9 mouse cellular contexts compared by ENCODE assay signal in the genomic region with DNA sequence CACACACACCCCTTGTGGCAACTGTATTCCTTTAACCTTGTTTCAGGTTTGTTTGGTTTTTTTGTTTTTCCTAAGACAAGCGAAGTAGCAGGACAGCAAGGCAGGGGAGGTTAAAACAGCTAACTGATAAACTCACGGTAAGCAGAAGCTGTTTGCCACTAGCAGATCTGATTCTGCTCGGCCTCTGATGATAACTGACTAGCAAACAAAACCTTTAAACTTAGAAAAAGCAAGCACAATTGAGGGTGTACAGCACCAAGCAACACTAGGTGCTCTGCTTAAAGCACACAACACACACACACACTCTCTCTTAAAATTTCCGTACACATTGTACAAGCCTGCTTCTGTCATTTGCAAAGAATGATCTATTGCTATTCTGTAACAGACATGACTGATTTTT. TPM values are rescaled to one million over a fixed set of nuclear protein-coding genes. Genes with fewer than 3 reads are reported as not detected.
A peak's percentile ranks its signal among the peaks of the same experiment; 100 is the strongest.
DNase-seq lines count a peak whose midpoint lies in the region; ATAC-seq and TF ChIP-seq lines count a peak whose summit lies in the region.
"Had no signal": no experiment of that assay in that cellular context is flagged by ENCODE, and none has a peak within 500 bp of the region (broad histone marks: within the 10 kb centered on the region; RNA-seq: fewer than 3 reads in every experiment).

No protein-coding gene starts in this region.

- peak overlapping the region; percentile 64 for H3K4me2 ChIP-seq in hindbrain, embryonic 12.5 days (replicated peaks)
- peak overlapping the region; percentile 82 for H3K4me2 ChIP-seq in midbrain, embryonic 14.5 days (ENCODE audit: low read length)

- ATAC-seq in hindbrain, embryonic 12.5 days (ENCODE audit: low FRiP score), result no peak
- ATAC-seq in midbrain, embryonic 14.5 days (ENCODE audit: low FRiP score, low TSS enrichment), result no peak

- peak overlapping the region; percentile 28; the same call in 1 of the 2 replicates for H3K4me3 ChIP-seq in kidney, adult 2 months (ENCODE audit: insufficient read depth, low read depth, low read length)
- H3K4me3 ChIP-seq in cortical plate, adult 2 months (ENCODE audit: insufficient read depth, low read length), result peak overlapping the region; percentile 58
- peak overlapping the region; percentile 70 for H3K4me3 ChIP-seq in hindbrain, embryonic 12.5 days
- peak overlapping the region; percentile 45 for H3K4me3 ChIP-seq in midbrain, embryonic 14.5 days (replicated peaks; ENCODE audit: low read depth, low read length)
- H3K4me3 ChIP-seq in thymus, adult 2 months (ENCODE audit: control insufficient read depth, insufficient read depth, low read length), result no peak overlapping the region

- 56% methylated on average over 4 of the region's 4 CpGs for WGBS in kidney, adult 2 months
- 14% methylated on average over 4 of the region's 4 CpGs for WGBS in hindbrain, embryonic 12.5 days
- whole genome bisulfite sequencing in midbrain, embryonic 14.5 days, result 21% methylated on average over 4 of the region's 4 CpGs
- WGBS in thymus, adult 2 months, result 86% methylated on average over 4 of the region's 4 CpGs

- no peak for TF ChIP-seq CTCF in kidney, adult 2 months (conservative IDR thresholded peaks at IDR 0.05; ENCODE audit: insufficient read depth, insufficient read length, low read depth, low read length)
- TF ChIP-seq CTCF in cortical plate, adult 2 months (IDR thresholded peaks at IDR 0.05; ENCODE audit: extremely low read depth, insufficient read depth, low read length), result no peak
- TF ChIP-seq CTCF in thymus, adult 2 months (IDR thresholded peaks at IDR 0.05; ENCODE audit: borderline replicate concordance, control insufficient read depth, extremely low read depth, insufficient read depth, low read length, poor library complexity), result no peak

- H3K9ac ChIP-seq in hindbrain, embryonic 12.5 days, result peak overlapping the region; percentile 82
- peak overlapping the region; percentile 49 for H3K9ac ChIP-seq in midbrain, embryonic 14.5 days (replicated peaks; ENCODE audit: low read length)

- peak; percentile 6 for DNase-seq in kidney, adult 2 months
- no peak for DNase-seq in kidney, postnatal 25 days
- peak; percentile 58 for DNase-seq in midbrain, embryonic 14.5 days
- no peak for DNase-seq in thymus, adult 2 months
- DNase-seq in c-Kit-positive CD71-positive TER-119-positive erythroid progenitor cells, embryonic 14.5 days (ENCODE audit: low spot score), result no peak
- DNase-seq in gastrocnemius, postnatal 10 days, result no peak
- DNase-seq: gastrocnemius, postnatal 14 days had no signal

- H3K27ac ChIP-seq in kidney, adult 2 months (ENCODE audit: insufficient read depth, low read depth, low read length), result peak overlapping the region; percentile 99
- peak overlapping the region; percentile 89; the same call in 1 of the 2 replicates for H3K27ac ChIP-seq in cortical plate, adult 2 months (ENCODE audit: insufficient read depth, low read length)
- H3K27ac ChIP-seq in hindbrain, embryonic 12.5 days, result peak overlapping the region; percentile 95
- H3K27ac ChIP-seq in midbrain, embryonic 14.5 days (replicated peaks; ENCODE audit: low read depth, low read length), result peak overlapping the region; percentile 92
- no peak overlapping the region for H3K27ac ChIP-seq in thymus, adult 2 months (ENCODE audit: control insufficient read depth, insufficient read depth, low read length)

- no peak for TF ChIP-seq POLR2A in kidney, adult 2 months (IDR thresholded peaks at IDR 0.05; ENCODE audit: low read depth, low read length)
- no peak for TF ChIP-seq POLR2A in cortical plate, adult 2 months (IDR thresholded peaks at IDR 0.05; ENCODE audit: extremely low read depth, insufficient read depth, low read length)
- TF ChIP-seq POLR2A in thymus, adult 2 months (IDR thresholded peaks at IDR 0.05; ENCODE audit: control insufficient read depth, extremely low read depth, insufficient read depth, low read length, poor library complexity), result no peak

- H3K36me3 ChIP-seq in kidney, adult 2 months (ENCODE audit: control insufficient read depth, insufficient read depth, low read length), result no peaks in the 10 kb centered on the region
- H3K36me3 ChIP-seq in hindbrain, embryonic 12.5 days, result peaks cover 13% of the 10 kb centered on the region; the same call in 1 of the 2 replicates
- H3K36me3 ChIP-seq in midbrain, embryonic 14.5 days (ENCODE audit: control insufficient read depth, insufficient read depth, low read length), result 0 out of 2 replicates have a peak, but pooled peaks cover 6% of the 10 kb centered on the region
- no peaks in the 10 kb centered on the region for H3K36me3 ChIP-seq in thymus, adult 2 months (ENCODE audit: control insufficient read depth, insufficient read depth, low read length)

- peaks cover 6% of the 10 kb centered on the region; the same call in 1 of the 2 replicates for H3K4me1 ChIP-seq in kidney, adult 2 months (ENCODE audit: control insufficient read depth, insufficient read depth, low read length)
- peaks cover 9% of the 10 kb centered on the region for H3K4me1 ChIP-seq in cortical plate, adult 2 months (ENCODE audit: control insufficient read depth, insufficient read depth, low read length)
- H3K4me1 ChIP-seq in hindbrain, embryonic 12.5 days, result peaks cover 51% of the 10 kb centered on the region
- peaks cover 47% of the 10 kb centered on the region for H3K4me1 ChIP-seq in midbrain, embryonic 14.5 days (ENCODE audit: control insufficient read depth, insufficient read depth, low read length)
- H3K4me1 ChIP-seq in thymus, adult 2 months (replicated peaks; ENCODE audit: control insufficient read depth, insufficient read depth, low read length), result peaks cover 3% of the 10 kb centered on the region

- H3K27me3 ChIP-seq in kidney, adult 2 months (replicated peaks; ENCODE audit: control insufficient read depth, insufficient read depth, low read length), result no peaks in the 10 kb centered on the region
- H3K27me3 ChIP-seq in hindbrain, embryonic 12.5 days, result no peaks in the 10 kb centered on the region
- H3K27me3 ChIP-seq in midbrain, embryonic 14.5 days (ENCODE audit: control insufficient read depth, insufficient read depth, low read length), result no peaks in the 10 kb centered on the region
- peaks cover 3% of the 10 kb centered on the region; the same call in 1 of the 2 replicates for H3K27me3 ChIP-seq in thymus, adult 2 months (ENCODE audit: control insufficient read depth, insufficient read depth, low read length)

- H3K9me3 ChIP-seq in hindbrain, embryonic 12.5 days (replicated peaks), result no peaks in the 10 kb centered on the region
- H3K9me3 ChIP-seq in midbrain, embryonic 14.5 days (ENCODE audit: control insufficient read depth, low read length), result no peaks in the 10 kb centered on the region

RNA-seq across cellular contexts. Expression of a gene that starts 6.8 kb away (rescaled TPM):
- 7.1 and 7.4 TPM in 2 replicates for polyA plus RNA-seq in kidney, adult 2 months (2012; rRNA removed)
- 6.1 and 6.3 TPM in 2 replicates for polyA plus RNA-seq in cortical plate, adult 2 months (2012; rRNA removed)
- polyA plus RNA-seq in hindbrain, embryonic 12.5 days (2016; fragmentation: Nextera tagmentation; extraction: Ambion mirVana), result 17.8 and 18.2 TPM in 2 replicates
- polyA plus RNA-seq in midbrain, embryonic 14.5 days (2014; fragmentation: Nextera tagmentation; extraction: Ambion mirVana), result 5.5 and 7.9 TPM in 2 replicates
- 1.8 and 2.2 TPM in 2 replicates for polyA plus RNA-seq in thymus, adult 2 months (2012; rRNA removed)
- total RNA-seq in gastrocnemius, postnatal 10 days (2021), result 10 to 100 TPM; 62.4 to 76.2 TPM

RNA-seq across cellular contexts. Expression of a gene that starts 31.8 kb away (rescaled TPM):
- polyA plus RNA-seq in kidney, adult 2 months (2012; rRNA removed), result 12.8 and 13.0 TPM in 2 replicates
- 6.7 and 7.3 TPM in 2 replicates for polyA plus RNA-seq in cortical plate, adult 2 months (2012; rRNA removed)
- polyA plus RNA-seq in hindbrain, embryonic 12.5 days (2016; fragmentation: Nextera tagmentation; extraction: Ambion mirVana), result 7.2 and 7.9 TPM in 2 replicates
- polyA plus RNA-seq in midbrain, embryonic 14.5 days (2014; fragmentation: Nextera tagmentation; extraction: Ambion mirVana), result 2.9 and 3.2 TPM in 2 replicates
- 9.8 and 10.7 TPM in 2 replicates for polyA plus RNA-seq in thymus, adult 2 months (2012; rRNA removed)
- total RNA-seq in gastrocnemius, postnatal 10 days (2021), result 10 to 100 TPM; 12.2 to 13.2 TPM

RNA-seq across cellular contexts. Expression of a gene that starts 51.5 kb away (rescaled TPM):
- 0.03 TPM in 1 of 2 replicates, not detected in the other for polyA plus RNA-seq in kidney, adult 2 months (2012; rRNA removed)
- not detected in 2 replicates for polyA plus RNA-seq in cortical plate, adult 2 months (2012; rRNA removed)
- polyA plus RNA-seq in hindbrain, embryonic 12.5 days (2016; fragmentation: Nextera tagmentation; extraction: Ambion mirVana), result 37.5 and 37.6 TPM in 2 replicates
- 21.5 and 27.9 TPM in 2 replicates for polyA plus RNA-seq in midbrain, embryonic 14.5 days (2014; fragmentation: Nextera tagmentation; extraction: Ambion mirVana)
- not detected in 2 replicates for polyA plus RNA-seq in thymus, adult 2 months (2012; rRNA removed)
- total RNA-seq in gastrocnemius, postnatal 10 days (2021), result not detected
- total RNA-seq: gastrocnemius, postnatal 14 days had no signal

Comparison
In these comparisons a context has a peak if more than half of its experiments do, and no peak if none do; other contexts are left out.
1. DNase-seq: peak in kidney, adult 2 months (single experiment) and midbrain, embryonic 14.5 days (single experiment); none in kidney, postnatal 25 days (0 of 2), thymus, adult 2 months (single experiment), c-Kit-positive CD71-positive TER-119-positive erythroid progenitor cells, embryonic 14.5 days (single experiment) and gastrocnemius, postnatal 10 days (single experiment).
2. RNA of a gene that starts 51.5 kb away (polyA plus RNA-seq): 37.5 to 37.6 TPM in hindbrain, embryonic 12.5 days and 21.5 to 27.9 TPM in midbrain, embryonic 14.5 days; 0.03 TPM in kidney, adult 2 months, not detected in cortical plate, adult 2 months and not detected in thymus, adult 2 months; every median in the first group is over 10 times any median in the second.